Mouse (Mus musculus): ENCODE results near the gene Cenpi.
A peak's percentile ranks its signal among the peaks of the same experiment; 100 is the strongest.
"Not testable (repeated sequence)": the region's sequence is repeated elsewhere in the genome, so short reads cannot be mapped to it uniquely, and the experiment has no call there.

Gene Cenpi

GRCm38 (mm10) chrX:134307534-134308274 lies at the start of gene Cenpi:
Gene Cenpi, plus strand, starts transcription at chrX:134308084.
- peak; percentile 79 to 82 for DNase-seq

GRCm38 (mm10) chrX:134261191-134261590 lies 46.7 kb upstream of the Cenpi start:
- DNase-seq: no peak

GRCm38 (mm10) chrX:134262129-134262528 lies 45.8 kb upstream of the Cenpi start:
- DNase-seq: no peak

GRCm38 (mm10) chrX:134275715-134276114 lies 32.2 kb upstream of the Cenpi start:
- DNase-seq: peak; percentile 9 to 10

- peak; percentile 54 to 61 for DNase-seq
These were observed 31.4 kb upstream of the Cenpi start, which contains the start of gene Trmt2b for GRCm38 (mm10) chrX:134276275-134277160. Gene Trmt2b, minus strand, starts transcription at chrX:134276984.

- DNase-seq: no peak
These were observed 27.4 kb upstream of the Cenpi start for GRCm38 (mm10) chrX:134280531-134280930.

- DNase-seq: no peak
These were observed 22.8 kb upstream of the Cenpi start for GRCm38 (mm10) chrX:134285102-134285501.

GRCm38 (mm10) chrX:134285791-134286190 lies 22.1 kb upstream of the Cenpi start:
- DNase-seq: no peak

- DNase-seq: no peak
These were observed 20.6 kb upstream of the Cenpi start for GRCm38 (mm10) chrX:134287305-134287704.

- DNase-seq: peak; percentile 59 to 61
These were observed 11.6 kb upstream of the Cenpi start for GRCm38 (mm10) chrX:134296301-134296700.

GRCm38 (mm10) chrX:134296737-134297136 lies 11.1 kb upstream of the Cenpi start:
- peak; percentile 35 to 37 for DNase-seq

GRCm38 (mm10) chrX:134297195-134297594 lies 10.7 kb upstream of the Cenpi start:
- DNase-seq: peak; percentile 19 to 35

- no peak for DNase-seq
These were observed 7.7 kb upstream of the Cenpi start for GRCm38 (mm10) chrX:134300219-134300618.

- no peak for DNase-seq
These were observed 4.6 kb upstream of the Cenpi start for GRCm38 (mm10) chrX:134303287-134303686.

- no peak for DNase-seq
These were observed 371 bp downstream of the Cenpi start for GRCm38 (mm10) chrX:134308275-134308634.

- DNase-seq: not testable (repeated sequence)
These were observed 3.3 kb downstream of the Cenpi start for GRCm38 (mm10) chrX:134311193-134311592.

GRCm38 (mm10) chrX:134319153-134319932 lies 11.5 kb downstream of the Cenpi start:
- DNase-seq: peak in 1 of 2 experiments; percentile 19

GRCm38 (mm10) chrX:134333280-134333679 lies 25.4 kb downstream of the Cenpi start:
- peak in 1 of 2 experiments; percentile 3 for DNase-seq

- no peak for DNase-seq
These were observed 34.9 kb downstream of the Cenpi start for GRCm38 (mm10) chrX:134342735-134343134.

GRCm38 (mm10) chrX:134350205-134350604 lies 42.3 kb downstream of the Cenpi start:
- no peak for DNase-seq

GRCm38 (mm10) chrX:134353848-134354247 lies 46.0 kb downstream of the Cenpi start:
- DNase-seq: peak in 1 of 2 experiments; percentile 5

GRCm38 (mm10) chrX:134359336-134359735 lies 51.5 kb downstream of the Cenpi start:
- DNase-seq: no peak

- DNase-seq: no peak
These were observed 54.3 kb downstream of the Cenpi start for GRCm38 (mm10) chrX:134362156-134362555.

All from cerebellum, postnatal 36 days (tissue).